Mouse (Mus musculus) kidney, adult 2 months (tissue): ENCODE results near the gene Ell2.

Source experiments
- CTCF ChIP-seq: fragments of 200-500 bp; conservative IDR thresholded peaks from 2 replicates; pipeline ENCODE4 v1.5.1; 2011; ENCODE audit warnings: low read depth, mild to moderate bottlenecking, control low read depth, low read length, moderate library complexity, mixed read lengths; ENCODE audit not compliant: insufficient read depth, insufficient read length
- POLR2A ChIP-seq: fragments of 200-500 bp; IDR thresholded peaks from one replicate; pipeline ENCODE4 v1.6.1; 2011; ENCODE audit warnings: low read depth, low read length, control low read depth

GRCm38 (mm10) chr13:75819898-75820297 is 113.3 kb downstream of the Ell2 start:
- TF ChIP-seq CTCF = no peak
- TF ChIP-seq POLR2A = no peak
